Mouse (Mus musculus): ENCODE measurements at regions not wholly inside any gene's neighbourhood (a gene's known extent, or its start where the extent isn't known, plus 50 kb on each side); places are given as distances from the start of the nearest gene placed in this dataset.

DNA sequence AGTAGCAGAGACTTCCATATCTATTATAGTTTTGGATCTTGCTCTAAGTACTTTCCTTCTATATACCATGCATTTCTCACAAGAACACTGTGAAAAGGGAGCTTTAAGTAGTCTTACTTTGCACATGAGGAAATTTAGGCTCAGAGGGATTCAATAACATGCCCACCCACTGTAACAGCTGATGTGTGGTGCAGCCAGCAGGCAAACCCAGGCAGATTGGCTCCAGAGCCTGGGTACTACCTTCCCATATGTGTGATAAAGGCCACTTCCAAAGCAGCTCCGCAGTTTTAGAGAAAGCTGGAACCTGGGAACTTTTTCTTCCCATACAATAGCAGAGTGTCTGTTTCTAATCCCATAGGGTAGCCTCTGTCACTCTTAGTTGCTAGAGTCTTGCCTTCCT is 441.6 kb downstream of the Ccdc171 start:
- no peak overlapping the region for H3K4me2 ChIP-seq (replicated peaks; ENCODE audit: low read depth)
- 100% methylated on average over 1 of the region's 1 CpGs for WGBS
- H3K9me3 ChIP-seq (ENCODE audit: control insufficient read depth) = no peaks in the 10 kb centered on the region
- ATAC-seq = no peak
- no peaks in the 10 kb centered on the region for H3K27me3 ChIP-seq (replicated peaks; ENCODE audit: control insufficient read depth, insufficient read depth, low read length)
- no peak overlapping the region for H3K9ac ChIP-seq (ENCODE audit: low read depth, low read length)
- H3K36me3 ChIP-seq (ENCODE audit: control insufficient read depth, insufficient read depth) = no peaks in the 10 kb centered on the region
- no peaks in the 10 kb centered on the region for H3K4me1 ChIP-seq (replicated peaks; ENCODE audit: control insufficient read depth, insufficient read depth, low read length)
- no peak overlapping the region for H3K4me3 ChIP-seq (ENCODE audit: low read depth, low read length)
- no peak for TF ChIP-seq CTCF (IDR thresholded peaks at IDR 0.05; ENCODE audit: low read depth)
- no peak overlapping the region for H3K27ac ChIP-seq (ENCODE audit: low read depth, low read length)

DNA sequence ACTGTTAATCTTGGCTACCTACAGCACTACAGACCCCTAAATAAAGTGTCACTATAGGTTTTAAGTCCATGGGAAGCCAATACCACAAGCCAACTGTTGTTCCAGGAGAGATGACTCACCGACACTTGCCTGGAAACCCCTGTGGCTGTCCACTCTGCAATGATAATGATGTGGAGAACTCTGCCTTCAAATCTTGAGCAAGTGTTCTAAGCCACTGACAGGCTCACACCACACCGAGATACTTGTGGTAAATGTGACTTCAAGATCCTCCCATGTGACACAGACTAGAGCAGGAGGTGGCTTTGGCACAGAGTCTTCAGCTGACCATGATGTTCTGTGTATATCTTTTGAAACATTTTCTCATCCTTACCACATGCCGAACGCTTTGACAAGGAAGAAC is 447.8 kb downstream of the Ccdc171 start:
- no peak for ATAC-seq
- no peak overlapping the region for H3K9ac ChIP-seq (ENCODE audit: low read depth, low read length)
- H3K4me3 ChIP-seq (ENCODE audit: low read depth, low read length) = no peak overlapping the region
- no peak for TF ChIP-seq CTCF (IDR thresholded peaks at IDR 0.05; ENCODE audit: low read depth)
- no peak overlapping the region for H3K27ac ChIP-seq (ENCODE audit: low read depth, low read length)
- no peaks in the 10 kb centered on the region for H3K9me3 ChIP-seq (ENCODE audit: control insufficient read depth)
- H3K4me1 ChIP-seq (replicated peaks; ENCODE audit: control insufficient read depth, insufficient read depth, low read length) = no peaks in the 10 kb centered on the region; the same call in 1 of the 2 replicates
- 81% methylated on average over 4 of the region's 4 CpGs for WGBS
- H3K36me3 ChIP-seq (ENCODE audit: control insufficient read depth, insufficient read depth) = no peaks in the 10 kb centered on the region
- H3K4me2 ChIP-seq (replicated peaks; ENCODE audit: low read depth) = no peak overlapping the region
- no peaks in the 10 kb centered on the region for H3K27me3 ChIP-seq (replicated peaks; ENCODE audit: control insufficient read depth, insufficient read depth, low read length)

DNA sequence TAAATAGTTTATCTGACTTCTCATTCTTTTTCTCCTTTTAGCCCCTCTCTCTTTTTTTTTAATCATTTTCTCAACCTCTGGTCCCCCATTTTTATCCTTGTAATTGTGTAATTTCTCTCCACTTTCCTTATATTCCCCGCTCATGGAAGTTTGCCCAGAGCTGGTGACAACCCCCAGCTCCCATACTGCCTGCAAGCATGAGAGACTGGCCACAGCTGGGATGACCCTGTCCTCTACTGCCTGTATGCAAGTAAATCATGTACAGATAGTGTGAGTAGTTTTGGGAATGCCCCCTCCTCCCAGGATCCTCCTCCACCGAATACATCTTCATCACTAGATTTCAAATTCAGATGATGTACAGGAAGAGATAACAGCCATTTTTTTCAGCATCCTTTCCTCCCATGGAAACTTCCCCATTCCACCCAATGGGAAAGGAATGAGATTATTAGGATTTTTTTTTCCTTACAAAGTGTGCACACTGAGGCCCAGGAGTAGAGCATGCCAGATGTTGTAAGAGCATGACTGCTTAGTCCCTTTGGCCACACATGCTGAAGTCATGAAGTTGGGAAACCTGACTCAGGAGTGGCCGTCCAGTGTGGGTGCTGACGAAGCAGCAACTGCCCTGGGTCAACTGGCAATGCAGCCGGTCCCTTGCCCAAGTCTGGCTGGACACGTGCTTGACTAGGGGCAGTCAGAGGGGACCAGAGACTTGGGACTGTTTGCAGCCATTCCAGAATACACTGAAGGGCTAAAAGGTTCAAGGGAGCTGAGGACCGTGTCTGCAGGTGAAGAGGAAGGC is 449.1 kb downstream of the Ccdc171 start:
- no peak for TF ChIP-seq CTCF (IDR thresholded peaks at IDR 0.05; ENCODE audit: low read depth)
- Histone ChIP-seq H3K4me2 (replicated peaks; ENCODE audit: low read depth) (no peak overlapping the region), H3K9ac (ENCODE audit: low read depth, low read length) (no peak overlapping the region), H3K27ac (ENCODE audit: low read depth, low read length) (no peak overlapping the region), H3K4me3 (ENCODE audit: low read depth, low read length) (no peak overlapping the region), H3K4me1 (replicated peaks; ENCODE audit: control insufficient read depth, insufficient read depth, low read length) (no peaks in the 10 kb centered on the region; the same call in 1 of the 2 replicates), H3K36me3 (ENCODE audit: control insufficient read depth, insufficient read depth) (no peaks in the 10 kb centered on the region), H3K9me3 (ENCODE audit: control insufficient read depth) (no peaks in the 10 kb centered on the region), H3K27me3 (replicated peaks; ENCODE audit: control insufficient read depth, insufficient read depth, low read length) (no peaks in the 10 kb centered on the region)
- 69% methylated on average over 7 of the region's 7 CpGs for WGBS
- ATAC-seq = no peak

- H3K9me3 ChIP-seq (ENCODE audit: control insufficient read depth) = no peaks in the 10 kb centered on the region
- no peaks in the 10 kb centered on the region; the same call in 1 of the 2 replicates for H3K4me1 ChIP-seq (replicated peaks; ENCODE audit: control insufficient read depth, insufficient read depth, low read length)
- no peak overlapping the region for H3K4me2 ChIP-seq (replicated peaks; ENCODE audit: low read depth)
- H3K27ac ChIP-seq (ENCODE audit: low read depth, low read length) = no peak overlapping the region
- no peak for ATAC-seq
- H3K9ac ChIP-seq (ENCODE audit: low read depth, low read length) = no peak overlapping the region
- H3K4me3 ChIP-seq (ENCODE audit: low read depth, low read length) = no peak overlapping the region
- H3K36me3 ChIP-seq (ENCODE audit: control insufficient read depth, insufficient read depth) = no peaks in the 10 kb centered on the region
- no peak for TF ChIP-seq CTCF (IDR thresholded peaks at IDR 0.05; ENCODE audit: low read depth)
- 62% methylated on average over 5 of the region's 5 CpGs for WGBS
- H3K27me3 ChIP-seq (replicated peaks; ENCODE audit: control insufficient read depth, insufficient read depth, low read length) = no peaks in the 10 kb centered on the region
Measured at GRCm38 (mm10) chr4:83975569-83975968, 450.2 kb downstream of the Ccdc171 start.

DNA sequence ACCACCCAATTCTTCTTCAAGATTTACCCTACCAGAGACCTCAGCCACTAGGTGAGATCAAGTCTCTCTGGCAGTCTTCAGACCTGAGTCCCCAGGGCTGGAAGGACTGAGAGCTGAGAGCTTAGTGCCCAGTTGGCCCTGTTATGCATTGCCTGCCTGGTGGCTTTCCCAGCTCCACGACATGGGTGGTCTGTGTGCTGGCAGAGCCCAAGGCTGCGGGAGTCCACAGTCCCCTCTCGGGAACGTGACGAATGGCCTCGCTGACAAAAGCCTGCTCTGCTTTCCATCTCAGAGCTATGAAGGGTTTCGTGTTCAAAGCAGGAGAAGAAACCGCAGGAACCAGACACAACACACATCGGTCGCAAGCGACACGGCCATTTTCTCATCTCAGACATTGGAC is 450.7 kb downstream of the Ccdc171 start:
- Histone ChIP-seq H3K4me1 (replicated peaks; ENCODE audit: control insufficient read depth, insufficient read depth, low read length) (no peaks in the 10 kb centered on the region; the same call in 1 of the 2 replicates), H3K27ac (ENCODE audit: low read depth, low read length) (no peak overlapping the region), H3K9me3 (ENCODE audit: control insufficient read depth) (no peaks in the 10 kb centered on the region), H3K27me3 (replicated peaks; ENCODE audit: control insufficient read depth, insufficient read depth, low read length) (no peaks in the 10 kb centered on the region), H3K4me3 (ENCODE audit: low read depth, low read length) (no peak overlapping the region), H3K4me2 (replicated peaks; ENCODE audit: low read depth) (no peak overlapping the region), H3K36me3 (ENCODE audit: control insufficient read depth, insufficient read depth) (no peaks in the 10 kb centered on the region), H3K9ac (ENCODE audit: low read depth, low read length) (no peak overlapping the region)
- no peak for TF ChIP-seq CTCF (IDR thresholded peaks at IDR 0.05; ENCODE audit: low read depth)
- no peak for ATAC-seq
- 43% methylated on average over 12 of the region's 12 CpGs for WGBS

GRCm38 (mm10) chr4:83979088-83979487 is 453.7 kb downstream of the Ccdc171 start:
- no peak for TF ChIP-seq CTCF (IDR thresholded peaks at IDR 0.05; ENCODE audit: low read depth)
- WGBS = 63% methylated on average over 4 of the region's 4 CpGs

More at GRCm38 (mm10) chr4:83979088-83979487, 453.7 kb downstream of the Ccdc171 start:
- Histone ChIP-seq H3K9me3 (ENCODE audit: control insufficient read depth) (no peaks in the 10 kb centered on the region), H3K9ac (ENCODE audit: low read depth, low read length) (no peak overlapping the region), H3K27ac (ENCODE audit: low read depth, low read length) (no peak overlapping the region), H3K27me3 (replicated peaks; ENCODE audit: control insufficient read depth, insufficient read depth, low read length) (no peaks in the 10 kb centered on the region), H3K4me2 (replicated peaks; ENCODE audit: low read depth) (no peak overlapping the region), H3K4me1 (replicated peaks; ENCODE audit: control insufficient read depth, insufficient read depth, low read length) (no peaks in the 10 kb centered on the region; the same call in 1 of the 2 replicates), H3K36me3 (ENCODE audit: control insufficient read depth, insufficient read depth) (no peaks in the 10 kb centered on the region), H3K4me3 (ENCODE audit: low read depth, low read length) (no peak overlapping the region)
- ATAC-seq = no peak

Data from intestine, postnatal 0 days (tissue).